8 mouse cellular contexts compared by ENCODE assay signal in the genomic region with DNA sequence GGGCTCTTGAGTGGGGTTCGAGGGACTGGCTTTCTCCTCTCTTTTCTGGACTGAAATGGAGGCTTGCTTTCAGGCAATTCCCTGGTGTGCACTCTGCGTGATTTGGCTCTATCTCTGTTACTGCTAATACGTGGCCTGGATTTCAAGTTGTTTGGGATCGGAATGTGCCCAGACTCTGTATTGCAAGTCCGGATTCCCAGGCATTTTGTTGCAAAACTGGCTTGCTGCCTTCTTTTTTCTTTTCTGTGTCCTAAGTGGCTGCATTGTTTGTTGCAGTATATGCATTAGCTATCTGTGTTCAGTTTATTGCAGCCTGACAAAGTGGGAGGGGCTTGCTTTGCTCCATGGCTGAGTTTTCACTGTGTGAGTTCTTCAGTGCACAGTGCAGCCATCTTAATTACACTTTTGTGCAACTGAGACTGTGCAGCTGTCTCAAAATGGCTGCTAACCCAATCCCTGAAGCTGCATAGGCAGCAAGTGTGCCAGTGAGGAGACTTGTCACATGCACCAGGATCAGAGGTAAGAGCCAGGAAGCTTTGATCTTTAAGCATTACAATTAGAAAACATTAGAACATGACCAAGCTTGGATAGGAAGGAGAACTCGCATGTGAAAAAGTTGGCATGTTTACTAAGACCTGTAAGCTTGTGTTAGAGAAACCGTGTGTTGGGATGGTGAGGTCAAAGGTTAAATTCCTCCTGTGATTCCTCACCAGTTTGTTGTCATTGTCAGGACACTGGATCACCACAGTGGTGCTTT. TPM values are rescaled to one million over a fixed set of nuclear protein-coding genes. Genes with fewer than 3 reads are reported as not detected.
A peak's percentile ranks its signal among the peaks of the same experiment; 100 is the strongest.
DNase-seq lines count a peak whose midpoint lies in the region; ATAC-seq and TF ChIP-seq lines count a peak whose summit lies in the region.

No protein-coding gene starts in this region.

- H3K79me2 ChIP-seq in CH12.LX (replicated peaks; ENCODE audit: control insufficient read depth, extremely low read depth, insufficient read depth, poor library complexity, severe bottlenecking): peaks cover 25% of the 10 kb centered on the region

- H3K9me3 ChIP-seq in CH12.LX (replicated peaks; ENCODE audit: low read length): peaks cover 3% of the 10 kb centered on the region
- no peaks in the 10 kb centered on the region for H3K9me3 ChIP-seq in limb, embryonic 12.5 days
- no peaks in the 10 kb centered on the region for H3K9me3 ChIP-seq in midbrain, embryonic 13.5 days
- H3K9me3 ChIP-seq in stomach, embryonic 15.5 days: no peaks in the 10 kb centered on the region

- TF ChIP-seq RAD21 in CH12.LX (IDR thresholded peaks at IDR 0.05; ENCODE audit: low read depth, low read length): peak; percentile 24

- TF ChIP-seq CTCF in CH12.LX (conservative IDR thresholded peaks at IDR 0.05 in 1 of 2, IDR thresholded peaks at IDR 0.05 in 1 of 2; ENCODE audit: low read depth in 2 of 2, low read length in 2 of 2): no peak
- no peak for TF ChIP-seq CTCF in brain, embryonic 14.5 days (IDR thresholded peaks at IDR 0.05; ENCODE audit: borderline replicate concordance, extremely low read depth, insufficient read depth, insufficient read length)
- no peak for TF ChIP-seq CTCF in embryonic fibroblast, embryonic 13.5 days (IDR thresholded peaks at IDR 0.05; ENCODE audit: borderline replicate concordance, insufficient read depth, low read length)

- peak; percentile 80 for ATAC-seq in limb, embryonic 12.5 days (ENCODE audit: insufficient number of reproducible peaks, insufficient read depth, low FRiP score, low TSS enrichment, low read depth)
- ATAC-seq in midbrain, embryonic 13.5 days: peak; percentile 96
- peak; percentile 86 for ATAC-seq in stomach, embryonic 15.5 days (ENCODE audit: insufficient read depth, low FRiP score, low read depth)

- DNase-seq in CH12.LX (ENCODE audit: extremely low read depth): peak; percentile 92
- peak; percentile 97 for DNase-seq in brain, embryonic 14.5 days (ENCODE audit: low read depth)
- peak; percentile 94 for DNase-seq in heart, adult 8-10 months (ENCODE audit: low spot score)
- peak; percentile 76 to 78 for DNase-seq in kidney, adult 8-10 months

- peak overlapping the region; percentile 92 for H3K9ac ChIP-seq in CH12.LX (ENCODE audit: insufficient read depth, low read depth)
- H3K9ac ChIP-seq in limb, embryonic 12.5 days (replicated peaks): no peak overlapping the region
- H3K9ac ChIP-seq in midbrain, embryonic 13.5 days (replicated peaks): peak overlapping the region; percentile 10; the same call in 1 of the 2 replicates
- H3K9ac ChIP-seq in stomach, embryonic 15.5 days: no peak overlapping the region

- H3K4me3 ChIP-seq in CH12.LX (replicated peaks in 1 of 3; ENCODE audit: low read depth in 2 of 3, low read length in 2 of 3, poor library complexity in 1 of 3): peak overlapping the region; percentile 55 to 71 (median 66)
- H3K4me3 ChIP-seq in embryonic fibroblast, embryonic 13.5 days (ENCODE audit: insufficient read depth, low read length): no peak overlapping the region
- H3K4me3 ChIP-seq in limb, embryonic 12.5 days (replicated peaks): peak overlapping the region; percentile 9; the same call in 1 of the 2 replicates
- peak overlapping the region; percentile 28 for H3K4me3 ChIP-seq in midbrain, embryonic 13.5 days (replicated peaks)
- no peak overlapping the region for H3K4me3 ChIP-seq in stomach, embryonic 15.5 days (replicated peaks)

- H3K27me3 ChIP-seq in CH12.LX (replicated peaks): no peaks in the 10 kb centered on the region
- no peaks in the 10 kb centered on the region for H3K27me3 ChIP-seq in limb, embryonic 12.5 days
- no peaks in the 10 kb centered on the region for H3K27me3 ChIP-seq in midbrain, embryonic 13.5 days
- no peaks in the 10 kb centered on the region for H3K27me3 ChIP-seq in stomach, embryonic 15.5 days (replicated peaks)

- dilution Hi-C loops in CH12.LX (cut with MboI; ENCODE audit: extremely low pct_ligation_motif_present, extremely low pct_unique_long_range_greater_than_20kb, low sequenced_read_pairs): no loop called here

- TF ChIP-seq EP300 in CH12.LX (IDR thresholded peaks at IDR 0.05; ENCODE audit: low read length): peak; percentile 19; the same call in 1 of the 2 replicates

- H3K4me2 ChIP-seq in CH12.LX (ENCODE audit: insufficient read depth, low read depth, poor library complexity, severe bottlenecking): peak overlapping the region; percentile 84
- H3K4me2 ChIP-seq in limb, embryonic 12.5 days: 0 out of 2 replicates have a peak overlapping the region, but pooled peaks have one; percentile 28
- H3K4me2 ChIP-seq in midbrain, embryonic 13.5 days (replicated peaks): peak overlapping the region; percentile 44
- H3K4me2 ChIP-seq in stomach, embryonic 15.5 days: peak overlapping the region; percentile 26

- in situ Hi-C loops in CH12.LX (cut with MboI; ENCODE audit: low pct_ligation_motif_present, low pct_unique_long_range_greater_than_20kb, low sequenced_read_pairs): loop anchor here (5.0 kb wide), 1 partner anchor 65 kb away; no protein-coding TSS in a partner anchor

- peaks cover 6 to 16% of the 10 kb centered on the region in 2 experiments for H3K36me3 ChIP-seq in CH12.LX (replicated peaks in 1 of 2; ENCODE audit: control insufficient read depth in 1 of 2, insufficient read depth in 1 of 2, low read length in 1 of 2)
- H3K36me3 ChIP-seq in limb, embryonic 12.5 days: peaks cover 15% of the 10 kb centered on the region
- peaks cover 13% of the 10 kb centered on the region for H3K36me3 ChIP-seq in midbrain, embryonic 13.5 days
- H3K36me3 ChIP-seq in stomach, embryonic 15.5 days: no peaks in the 10 kb centered on the region

- peak; percentile 76 for TF ChIP-seq POLR2A in CH12.LX (IDR thresholded peaks at IDR 0.05; ENCODE audit: low read depth, low read length)
- TF ChIP-seq POLR2A in brain, embryonic 14.5 days (IDR thresholded peaks at IDR 0.05; ENCODE audit: borderline replicate concordance, extremely low read depth, insufficient read depth, insufficient read length, poor library complexity, severe bottlenecking): no peak
- peak; percentile 53; the same call in 1 of the 2 replicates for TF ChIP-seq POLR2A in embryonic fibroblast, embryonic 13.5 days (IDR thresholded peaks at IDR 0.05; ENCODE audit: low read depth, low read length)

- 22% methylated on average over 7 of the region's 7 CpGs for WGBS in limb, embryonic 12.5 days
- WGBS in midbrain, embryonic 13.5 days: 4% methylated on average over 7 of the region's 7 CpGs
- 17% methylated on average over 7 of the region's 7 CpGs for WGBS in stomach, embryonic 15.5 days

- peaks cover 0 to 22% of the 10 kb centered on the region in 2 experiments; a peak in 2 of 4 replicates for H3K4me1 ChIP-seq in CH12.LX (ENCODE audit: control insufficient read depth in 1 of 2, insufficient read depth in 2 of 2)
- peaks cover 12% of the 10 kb centered on the region; the same call in 1 of the 2 replicates for H3K4me1 ChIP-seq in embryonic fibroblast, embryonic 13.5 days (ENCODE audit: control insufficient read depth, insufficient read depth, low read length)
- peaks cover 15% of the 10 kb centered on the region for H3K4me1 ChIP-seq in limb, embryonic 12.5 days (replicated peaks)
- peaks cover 31% of the 10 kb centered on the region for H3K4me1 ChIP-seq in midbrain, embryonic 13.5 days (replicated peaks)
- peaks cover 11% of the 10 kb centered on the region; the same call in 1 of the 2 replicates for H3K4me1 ChIP-seq in stomach, embryonic 15.5 days

- peak overlapping the region; percentile 89 for H3K27ac ChIP-seq in CH12.LX (ENCODE audit: insufficient read depth, low read depth)
- peak overlapping the region; percentile 41 for H3K27ac ChIP-seq in embryonic fibroblast, embryonic 13.5 days (ENCODE audit: insufficient read depth, low read length)
- peak overlapping the region; percentile 85 for H3K27ac ChIP-seq in limb, embryonic 12.5 days
- H3K27ac ChIP-seq in midbrain, embryonic 13.5 days: peak overlapping the region; percentile 92
- peak overlapping the region; percentile 73 for H3K27ac ChIP-seq in stomach, embryonic 15.5 days

TF ChIP-seq in CH12.LX, 34 proteins besides CTCF, POLR2A, EP300 and RAD21 (continues in another document):
- no peak for TF ChIP-seq CHD2 (IDR thresholded peaks at IDR 0.05; ENCODE audit: low read length)
- TF ChIP-seq SMC3 (IDR thresholded peaks at IDR 0.05; ENCODE audit: low read depth, low read length): no peak
- no peak for TF ChIP-seq MAFK (IDR thresholded peaks at IDR 0.05; ENCODE audit: insufficient replicate concordance, low read length)
- peak; percentile 99 for TF ChIP-seq ZC3H11A (IDR thresholded peaks at IDR 0.05; ENCODE audit: low read depth, low read length)
- TF ChIP-seq IRF4 (IDR thresholded peaks at IDR 0.05; ENCODE audit: low read depth, low read length): peak; percentile 41
- peak; percentile 29; the same call in 1 of the 2 replicates for TF ChIP-seq ELF1 (IDR thresholded peaks at IDR 0.05; ENCODE audit: low read depth, low read length)
- peak; percentile 73 for TF ChIP-seq NELFE (IDR thresholded peaks at IDR 0.05; ENCODE audit: low read depth, low read length)
- 0 out of 2 replicates have a peak, but pooled peaks have one; percentile 58 for TF ChIP-seq CHD1 (IDR thresholded peaks at IDR 0.05; ENCODE audit: low read depth, low read length)
- peak; percentile 59 for TF ChIP-seq TCF12 (IDR thresholded peaks at IDR 0.05; ENCODE audit: low read depth, low read length)
- TF ChIP-seq HCFC1 (IDR thresholded peaks at IDR 0.05; ENCODE audit: low read depth, low read length): peak; percentile 64
- TF ChIP-seq NRF1 (IDR thresholded peaks at IDR 0.05; ENCODE audit: low read depth, low read length): peak; percentile 81
- 0 out of 2 replicates have a peak, but pooled peaks have one; percentile 14 for TF ChIP-seq ETS1 (conservative IDR thresholded peaks at IDR 0.05; ENCODE audit: low read depth, low read length)
- peak; percentile 65; the same call in 1 of the 2 replicates for TF ChIP-seq RCOR1 (conservative IDR thresholded peaks at IDR 0.05; ENCODE audit: low read depth, low read length)
- TF ChIP-seq BHLHE40 (IDR thresholded peaks at IDR 0.05; ENCODE audit: low read depth, low read length): peak; percentile 89
- peak; percentile 62; the same call in 1 of the 2 replicates for TF ChIP-seq SIN3A (IDR thresholded peaks at IDR 0.05; ENCODE audit: low read length)
- TF ChIP-seq JUND (conservative IDR thresholded peaks at IDR 0.05; ENCODE audit: low read depth, low read length): no peak; the same call in 1 of the 2 replicates

RNA-seq across cellular contexts. Expression of a gene that starts 26.7 kb away (rescaled TPM):
- total RNA-seq in CH12.LX (2012; rRNA removed): 20.4 and 35.4 TPM in 2 replicates
- total RNA-seq in CH12.LX (2014; rRNA removed): 4.2 and 4.4 TPM in 2 replicates
- 29.7 and 44.8 TPM in 2 replicates for polyA plus RNA-seq in CH12.LX (2012; ENCODE audit: insufficient read length, low read depth)
- 40.0 and 67.9 TPM in 2 replicates for polyA plus RNA-seq in brain, embryonic 14.5 days (2012; rRNA removed)
- 68.6 and 75.8 TPM in 2 replicates for polyA plus RNA-seq in embryonic fibroblast, embryonic 13.5 days (2011; ENCODE audit: insufficient read length, low read depth, missing spikeins)
- total RNA-seq in heart, adult 8-10 months (2022): 10 to 100 TPM; 68.3 to 94.1 (median 76.8) TPM
- 43.5 and 51.0 TPM in 2 replicates for polyA plus RNA-seq in limb, embryonic 12.5 days (2016; fragmentation: Nextera tagmentation; extraction: Ambion mirVana)
- polyA plus RNA-seq in midbrain, embryonic 13.5 days (2015; fragmentation: Nextera tagmentation; extraction: Ambion mirVana): 48.5 and 49.9 TPM in 2 replicates
- 34.6 and 38.1 TPM in 2 replicates for polyA plus RNA-seq in stomach, embryonic 15.5 days (2015; fragmentation: Nextera tagmentation; extraction: Ambion mirVana)

Comparison
In these comparisons a context has a peak if more than half of its experiments do, and no peak if none do; other contexts are left out.
1. H3K27ac ChIP-seq: peak in every context shown above with its lines; median percentile 92 in midbrain, embryonic 13.5 days; 89 in CH12.LX; 85 in limb, embryonic 12.5 days; 73 in stomach, embryonic 15.5 days; 41 in embryonic fibroblast, embryonic 13.5 days.
2. H3K4me2 ChIP-seq: peak in every context shown above with its lines; median percentile 84 in CH12.LX; 44 in midbrain, embryonic 13.5 days; 28 in limb, embryonic 12.5 days; 26 in stomach, embryonic 15.5 days.
3. H3K4me3 ChIP-seq: peak in CH12.LX (3 of 3), limb, embryonic 12.5 days (single experiment) and midbrain, embryonic 13.5 days (single experiment); none in embryonic fibroblast, embryonic 13.5 days (single experiment) and stomach, embryonic 15.5 days (single experiment).
4. H3K9ac ChIP-seq: peak in CH12.LX (single experiment) and midbrain, embryonic 13.5 days (single experiment); none in limb, embryonic 12.5 days (single experiment) and stomach, embryonic 15.5 days (single experiment).
5. Peak in every context shown above with its lines, with median percentiles within 50 percentile points of each other: DNase-seq and ATAC-seq.